Mouse (Mus musculus): ENCODE results near the gene Tmem265.

Tmem265 gene

DNA sequence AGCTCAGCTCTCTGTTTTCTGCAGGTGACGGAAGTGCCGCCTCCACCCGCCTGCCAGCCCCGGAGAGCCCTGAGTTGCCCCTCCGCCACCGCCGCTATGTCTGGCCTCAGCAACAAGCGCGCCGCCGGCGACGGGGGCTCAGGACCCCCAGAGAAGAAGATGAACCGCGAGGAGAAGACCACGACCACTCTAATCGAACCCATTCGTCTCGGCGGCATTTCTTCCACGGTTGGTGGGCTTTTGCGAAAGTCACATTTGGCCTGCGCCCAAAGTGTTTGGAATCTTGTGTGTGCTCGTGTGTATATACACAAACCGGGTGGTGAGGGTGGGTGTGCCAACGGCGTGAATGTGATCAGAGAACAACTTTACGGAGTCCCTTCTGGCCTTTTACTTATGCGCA is 27.7 kb downstream of the Tmem265 start:
- no peak for DNase-seq

DNA sequence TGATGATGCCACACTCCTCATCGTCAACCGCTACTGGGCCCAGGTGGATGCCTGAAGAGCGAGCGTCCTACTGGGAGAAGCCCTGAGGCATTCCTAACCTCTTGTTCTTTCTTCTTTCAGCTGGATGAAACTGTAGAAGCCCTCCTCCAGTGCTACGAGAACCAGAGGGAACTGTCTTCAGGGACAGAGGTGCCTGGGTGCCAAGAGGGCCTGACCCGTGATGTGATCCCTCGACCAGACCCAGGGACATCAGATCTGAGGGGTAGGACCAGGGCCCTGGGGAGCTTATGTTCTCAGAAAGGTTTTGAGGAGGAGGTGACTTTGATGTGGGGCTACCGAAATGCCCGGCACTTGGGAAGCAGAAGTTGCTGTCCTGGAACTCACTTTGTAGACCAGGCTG is 28.4 kb downstream of the Tmem265 start:
- DNase-seq, result no peak

DNA sequence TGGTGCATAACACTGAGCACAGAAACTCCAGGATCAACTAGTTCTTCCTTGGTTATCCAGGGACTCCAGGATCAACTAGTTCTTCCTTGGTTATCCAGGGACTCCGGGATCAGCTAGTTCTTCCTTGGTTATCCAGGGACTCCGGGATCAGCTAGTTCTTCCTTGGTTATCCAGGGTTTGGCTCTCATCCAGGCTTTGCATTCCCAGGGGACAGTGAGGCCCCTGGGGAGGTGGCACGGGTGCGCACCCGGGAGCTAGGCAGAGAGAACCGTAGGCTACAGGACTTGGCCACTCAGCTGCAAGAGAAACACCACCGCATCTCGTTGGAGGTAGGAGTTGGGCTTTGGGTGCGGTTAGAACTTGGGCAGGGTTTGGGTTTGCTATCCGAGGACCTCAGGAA is 29.9 kb downstream of the Tmem265 start:
- no peak for DNase-seq

DNA sequence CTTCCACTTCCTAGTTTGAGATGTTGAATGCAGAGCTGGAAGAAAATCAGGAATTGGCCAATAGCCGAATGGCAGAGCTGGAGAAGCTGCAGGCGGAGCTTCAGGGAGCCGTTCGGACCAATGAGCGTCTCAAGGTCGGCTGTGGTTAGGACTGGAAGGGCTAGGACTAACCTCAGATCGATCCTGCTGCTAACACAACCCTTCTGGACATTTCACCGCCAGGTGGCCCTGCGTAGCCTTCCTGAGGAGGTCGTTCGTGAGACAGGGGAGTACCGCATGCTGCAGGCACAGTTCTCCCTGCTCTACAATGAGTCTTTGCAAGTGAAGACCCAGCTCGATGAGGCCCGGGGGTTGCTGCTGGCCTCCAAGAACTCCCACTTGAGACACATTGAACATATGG is 31.4 kb downstream of the Tmem265 start:
- no peak for DNase-seq

DNA sequence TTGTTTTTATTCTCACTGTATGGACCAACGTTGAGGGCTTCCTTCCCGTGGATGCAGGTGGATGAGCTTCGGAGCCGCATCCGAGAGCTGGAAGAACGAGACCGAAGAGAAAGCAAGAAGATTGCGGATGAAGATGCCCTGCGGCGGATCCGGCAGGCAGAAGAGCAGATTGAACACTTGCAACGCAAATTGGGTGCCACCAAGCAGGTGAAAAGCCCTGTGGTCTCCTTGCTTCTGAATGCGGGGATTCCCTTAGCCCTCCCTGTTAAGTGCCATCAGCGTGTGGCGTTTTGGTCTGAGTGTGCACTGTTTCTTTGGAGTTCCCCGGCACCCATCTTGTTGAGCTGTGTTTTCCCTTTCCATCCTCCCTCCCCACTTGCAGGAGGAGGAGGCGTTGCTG is 35.6 kb downstream of the Tmem265 start:
- DNase-seq, result no peak

DNA sequence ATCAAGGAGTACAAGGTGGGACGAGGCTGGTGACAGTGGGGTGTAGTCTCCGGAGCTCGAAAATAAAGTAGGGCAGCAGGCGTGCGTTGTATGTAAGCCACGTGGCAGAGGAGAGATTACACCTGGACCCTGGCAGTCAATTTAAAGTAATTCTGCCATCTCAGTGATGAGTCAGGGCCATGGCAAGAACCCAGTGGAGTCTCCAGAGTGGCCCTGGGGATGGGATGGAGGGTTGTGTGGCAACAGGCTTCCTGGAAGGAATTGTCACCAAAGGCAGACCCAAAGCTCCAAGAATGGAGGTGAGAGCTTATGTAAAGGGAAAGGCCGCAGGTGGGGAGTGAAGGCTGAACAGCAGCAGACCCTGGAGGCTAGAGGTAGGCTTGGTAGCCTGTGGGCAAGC is 39.4 kb downstream of the Tmem265 start:
- DNase-seq, result no peak

DNA sequence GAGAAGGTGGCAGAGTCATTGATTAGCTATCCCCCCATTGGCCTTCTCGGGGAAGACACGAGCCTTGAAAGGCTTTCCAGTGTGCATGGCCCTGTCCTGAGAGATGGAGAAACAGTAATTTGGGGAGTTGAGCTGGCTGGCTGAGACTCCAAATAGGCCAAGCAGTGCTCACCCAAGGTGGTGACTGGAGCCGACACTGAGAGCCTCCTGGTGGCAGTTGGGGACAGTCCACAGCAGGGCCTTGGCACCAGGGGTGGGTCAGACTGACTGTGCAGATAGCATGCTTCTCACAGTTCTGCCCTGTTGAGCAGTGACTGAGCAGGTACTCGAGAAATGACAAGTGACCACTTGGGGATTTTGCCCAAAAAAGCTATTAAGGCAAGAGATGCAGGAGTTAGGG is 40.5 kb downstream of the Tmem265 start:
- no peak for DNase-seq

DNA sequence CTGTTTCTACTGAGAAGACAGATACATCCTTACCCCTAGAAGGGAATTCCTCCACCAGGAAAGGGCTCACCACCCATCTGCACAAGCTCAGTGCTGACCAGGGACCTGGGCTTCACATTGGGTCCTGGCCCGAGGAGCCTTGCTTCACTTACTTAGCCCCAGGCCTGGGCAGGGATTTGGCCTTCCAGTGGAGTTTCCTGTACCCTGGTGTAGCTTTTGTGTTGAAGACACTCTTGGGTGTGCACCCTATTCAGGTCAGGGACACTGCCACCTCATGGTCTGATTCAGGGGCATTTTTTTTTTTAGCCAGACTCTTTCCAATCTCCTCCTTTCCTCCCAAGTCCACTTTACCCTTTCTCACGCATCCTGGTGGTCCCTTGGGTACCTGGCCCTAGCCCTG is 41.7 kb downstream of the Tmem265 start:
- no peak for DNase-seq

DNA sequence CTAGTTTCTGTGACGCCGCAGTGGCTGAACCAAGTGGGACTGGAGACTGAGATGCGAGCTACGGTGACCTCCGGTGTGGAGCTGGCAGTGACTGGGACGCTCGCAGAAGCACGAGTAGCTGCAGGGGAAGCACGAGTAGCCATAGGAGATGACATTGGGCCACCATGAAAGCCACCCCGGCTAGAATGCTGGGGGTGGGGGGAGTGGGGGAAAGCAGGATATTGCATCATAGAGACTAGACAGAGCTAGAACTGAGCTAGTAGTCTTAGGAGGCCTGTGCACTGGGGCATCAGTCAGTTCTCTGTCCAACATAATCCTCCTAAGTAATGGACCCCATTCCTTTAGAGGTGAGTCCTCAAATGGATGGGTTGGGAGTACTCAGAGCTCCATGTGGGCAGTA is 43.1 kb downstream of the Tmem265 start:
- no peak for DNase-seq

DNA sequence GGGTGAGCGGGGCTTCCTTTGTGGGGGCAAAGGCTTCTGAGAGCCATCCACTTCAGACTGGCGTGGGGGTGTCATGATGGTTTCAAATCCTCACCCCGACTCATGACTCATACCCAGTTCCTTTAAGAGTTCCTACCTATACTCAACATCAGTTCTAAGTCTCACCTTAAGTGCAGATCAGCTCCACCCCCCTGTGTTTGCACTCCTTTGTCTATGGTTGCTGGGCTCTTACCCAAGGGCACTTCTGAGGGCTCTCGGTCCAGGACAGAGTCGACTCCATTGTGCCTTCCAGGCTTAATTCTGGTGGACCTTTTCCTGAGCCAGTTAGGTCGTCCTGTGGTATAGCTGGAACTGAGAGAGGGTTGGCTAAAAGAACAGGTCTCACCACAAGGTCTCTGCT is 46.0 kb downstream of the Tmem265 start:
- peak; percentile 81 to 88 for DNase-seq

DNA sequence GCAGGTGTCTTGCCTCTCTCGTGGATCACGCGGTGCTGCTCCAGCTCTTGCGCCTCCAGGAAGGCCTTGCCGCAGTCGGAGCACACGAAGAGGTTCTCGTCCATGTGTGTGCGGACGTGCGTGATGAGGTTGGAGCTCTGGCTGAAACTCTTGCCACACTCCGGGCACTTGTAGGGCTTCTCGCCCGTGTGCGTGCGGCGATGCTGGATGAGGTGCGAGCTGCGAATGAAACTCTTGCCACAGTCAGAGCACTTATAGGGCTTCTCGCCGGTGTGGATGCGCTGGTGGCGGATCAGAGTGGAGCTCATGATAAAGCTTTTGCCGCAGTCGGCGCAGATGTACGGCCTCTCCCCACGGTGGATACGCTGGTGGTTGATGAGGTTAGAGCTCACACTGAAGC is 49.8 kb downstream of the Tmem265 start:
- no peak for DNase-seq

DNA sequence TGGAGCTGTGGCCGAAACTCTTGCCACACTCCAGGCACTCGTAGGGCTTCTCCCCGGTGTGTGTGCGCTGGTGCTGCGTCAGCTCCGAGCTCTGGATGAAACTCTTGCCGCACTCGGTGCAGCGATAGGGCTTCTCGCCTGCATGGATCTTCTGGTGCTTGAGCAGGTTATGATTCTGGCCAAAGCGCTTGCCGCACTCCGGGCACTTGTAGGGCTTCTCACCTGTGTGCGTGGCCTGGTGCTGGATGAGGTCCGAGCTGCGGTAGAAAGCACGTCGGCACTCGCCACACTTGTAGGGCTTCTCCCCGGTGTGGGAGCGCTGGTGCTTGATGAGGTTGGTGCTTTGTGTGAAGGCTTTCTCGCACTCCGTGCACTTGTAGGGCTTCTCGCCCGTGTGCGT is 50.4 kb downstream of the Tmem265 start:
- no peak for DNase-seq

DNA sequence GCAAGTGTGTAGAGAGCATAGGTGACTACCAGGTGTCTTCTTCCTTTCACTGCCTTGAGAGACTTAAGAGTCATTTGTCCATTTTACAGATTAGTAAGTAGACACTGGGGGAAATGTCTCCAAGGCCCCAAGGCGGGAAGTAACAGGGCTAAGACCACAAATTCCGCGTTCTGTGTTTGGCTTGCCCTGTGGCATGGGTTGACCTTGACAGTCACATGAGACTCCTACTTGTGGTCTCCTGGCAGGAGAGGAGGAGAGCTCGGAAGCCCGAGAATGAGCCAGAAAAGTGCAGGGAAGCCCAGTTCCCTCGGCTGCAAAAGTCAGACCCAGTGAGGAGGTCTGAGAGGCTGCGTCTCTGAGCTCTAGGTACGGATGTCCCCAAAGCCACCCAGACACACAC is 52.3 kb downstream of the Tmem265 start:
- DNase-seq, result no peak

DNA sequence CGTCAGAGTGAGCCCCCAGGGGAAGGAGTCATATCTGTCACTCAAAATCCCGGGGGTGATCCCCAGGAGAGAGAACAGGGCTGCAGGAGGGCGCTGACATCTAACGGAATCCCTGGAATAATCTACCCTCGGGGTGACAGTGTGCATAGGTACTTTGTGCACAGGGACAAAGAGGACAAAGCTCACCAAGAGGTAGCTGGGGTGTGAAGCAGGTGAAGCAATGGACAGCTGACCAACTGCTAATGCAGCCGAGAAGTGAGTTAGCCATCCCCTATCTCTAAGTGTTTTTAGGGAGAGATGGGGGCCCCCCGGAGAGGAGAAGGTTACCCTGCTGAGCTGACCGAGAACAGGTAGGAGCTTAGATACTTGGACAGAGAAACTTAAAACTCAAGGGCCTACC is 52.9 kb downstream of the Tmem265 start:
- no peak for DNase-seq

DNA sequence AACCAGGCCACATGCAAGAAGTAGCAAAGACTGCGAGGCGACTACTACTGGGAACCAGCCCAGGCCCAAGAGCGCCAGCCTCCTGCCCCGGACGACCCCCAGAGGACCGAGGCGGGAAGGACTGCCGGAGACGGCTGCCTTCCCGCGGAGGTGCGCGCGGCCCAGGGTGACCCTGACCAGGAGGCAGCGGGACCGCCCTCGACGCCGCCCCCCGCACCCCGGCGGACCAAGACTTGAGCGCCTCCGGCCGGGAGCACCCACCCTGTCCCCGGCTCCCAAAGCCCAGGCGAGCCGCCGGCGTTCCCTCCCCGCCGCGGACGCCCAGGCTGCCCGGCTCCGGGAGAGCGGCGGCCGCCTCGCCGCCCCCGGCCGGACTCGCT is 53.3 kb downstream of the Tmem265 start:
- peak; percentile 48 to 53 for DNase-seq

DNA sequence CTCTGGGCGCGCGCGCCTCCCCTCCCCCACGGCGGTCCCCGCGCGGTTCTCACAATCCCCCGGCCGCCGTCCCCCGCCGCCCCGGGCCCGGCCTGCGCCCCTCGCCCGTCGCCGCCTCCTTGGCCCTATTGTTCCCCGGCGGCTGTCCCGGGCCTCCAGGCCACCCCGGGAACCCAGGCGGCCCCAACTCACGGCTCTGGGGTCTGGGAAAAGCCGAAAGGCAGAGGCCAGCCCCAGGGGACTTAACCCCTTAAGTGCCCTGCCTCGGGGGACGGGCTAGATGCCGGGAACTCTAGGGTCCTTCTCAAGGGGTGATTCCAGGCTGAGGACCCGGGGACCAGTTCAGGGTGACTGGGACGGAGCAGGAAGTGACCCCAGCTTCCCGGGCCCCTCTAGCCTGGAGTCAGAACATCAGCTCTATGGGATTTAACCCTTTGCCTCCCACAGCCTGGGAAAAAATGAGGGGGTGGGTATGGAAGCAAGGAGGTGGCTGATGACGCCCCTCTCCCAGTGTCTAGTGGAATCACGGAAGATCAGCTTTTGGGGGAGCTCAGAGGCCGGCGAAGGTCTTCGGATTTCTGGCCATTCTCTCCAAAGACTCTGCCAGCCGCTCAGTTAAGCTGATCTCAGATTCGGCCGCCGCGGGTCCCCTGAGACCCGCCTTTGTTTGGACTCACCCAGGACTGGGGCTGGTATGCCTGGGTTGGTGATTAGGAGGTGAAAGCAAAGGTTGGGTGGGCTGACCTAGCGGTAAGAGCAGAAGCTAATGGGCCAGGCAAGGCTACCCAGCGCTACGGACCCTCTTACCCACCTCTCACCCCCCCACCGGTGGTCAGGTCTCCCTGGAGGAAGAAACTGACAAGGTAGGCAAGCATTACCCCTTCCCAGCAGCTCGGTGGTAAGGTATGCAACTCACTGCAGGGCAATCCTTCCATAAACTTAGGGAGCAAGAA is 54.0 kb downstream of the Tmem265 start, which contains the start of gene Zfp629:
Gene Zfp629, minus strand, starts transcription at position 907 of the 953 bp plus-strand sequence.
- DNase-seq, result peak; percentile 69 to 74

DNA sequence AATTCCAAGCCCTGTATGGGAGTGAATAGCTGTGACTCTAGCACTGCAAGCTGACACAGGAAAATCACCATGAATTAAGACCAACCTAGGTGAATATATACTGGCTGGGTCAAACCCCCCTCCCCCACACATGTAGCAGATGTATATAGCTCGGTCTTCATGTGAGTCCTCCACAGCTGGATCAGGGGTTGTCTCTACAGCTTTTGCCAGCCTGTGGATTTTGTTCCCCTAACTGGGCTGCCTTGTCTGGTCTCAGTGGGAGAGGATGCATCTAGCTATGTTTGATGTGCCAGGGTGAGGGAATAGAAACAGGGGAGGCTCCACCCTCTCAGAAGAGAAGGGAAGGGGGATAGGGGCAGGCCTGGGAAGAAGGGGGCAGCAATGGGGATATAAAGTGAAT is 55.1 kb downstream of the Tmem265 start:
- no peak for DNase-seq

Measured in lung, adult 18-20 months (tissue).